Mouse (Mus musculus): ENCODE results near the gene Traf2.
"Not testable (repeated sequence)": the region's sequence is repeated elsewhere in the genome, so short reads cannot be mapped to it uniquely, and the experiment has no call there.

The Traf2 gene

GRCm38 (mm10) chr2:25557221-25557963 is 10.7 kb upstream of the Traf2 start, which contains the start of gene Edf1:
Edf1 (plus strand) TSS chr2:25557847.
- Histone ChIP-seq H3K4me1 (replicated peaks; ENCODE audit: low read depth, low read length) (peaks cover 30% of the 10 kb centered on the region), H3K36me3 (ENCODE audit: insufficient read depth, low read length) (peaks cover 36% of the 10 kb centered on the region), H3K4me3 (replicated peaks; ENCODE audit: low read length) (peak within 1 kb of the TSS; percentile 97), H3K27me3 (ENCODE audit: insufficient read depth, low read length) (no peaks in the 10 kb centered on the region), H3K9me3 (ENCODE audit: low read length) (no peaks in the 10 kb centered on the region)
- TF ChIP-seq NANOG (IDR thresholded peaks at IDR 0.05; ENCODE audit: borderline replicate concordance, low read length) (no peak), CTCF (conservative IDR thresholded peaks at IDR 0.05; ENCODE audit: low read length) (no peak), POU5F1 (IDR thresholded peaks at IDR 0.05; ENCODE audit: borderline replicate concordance, low read length) (no peak)

DNA sequence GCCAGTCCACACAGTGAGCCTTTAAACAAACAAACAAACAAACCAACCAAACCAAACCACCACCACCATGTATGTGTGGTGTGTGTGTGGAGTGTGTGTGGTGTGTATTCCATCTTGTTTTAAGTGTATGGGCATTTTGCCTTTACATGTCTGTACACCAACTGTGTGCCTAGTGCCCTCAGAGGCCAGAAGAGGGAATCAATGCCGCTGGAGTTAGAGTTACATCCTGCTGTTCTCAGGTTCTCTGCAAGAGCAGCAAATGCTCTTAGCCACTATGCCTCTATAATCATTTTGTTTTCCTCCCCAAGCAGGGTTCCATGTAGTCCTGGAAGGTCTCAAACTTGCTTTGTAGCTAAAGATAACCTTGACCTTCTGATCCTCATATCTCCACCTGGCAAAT is 9.6 kb upstream of the Traf2 start:
- peaks cover 26% of the 10 kb centered on the region for H3K4me1 ChIP-seq (replicated peaks; ENCODE audit: low read depth, low read length)
- no peaks in the 10 kb centered on the region for H3K9me3 ChIP-seq (ENCODE audit: low read length)
- peaks cover 25% of the 10 kb centered on the region for H3K36me3 ChIP-seq (ENCODE audit: insufficient read depth, low read length)
- no peaks in the 10 kb centered on the region for H3K27me3 ChIP-seq (ENCODE audit: insufficient read depth, low read length)
- peak overlapping the region; percentile 17; the same call in 1 of the 2 replicates for H3K4me3 ChIP-seq (replicated peaks; ENCODE audit: low read length)
- TF ChIP-seq NANOG (IDR thresholded peaks at IDR 0.05; ENCODE audit: borderline replicate concordance, low read length) (no peak), CTCF (conservative IDR thresholded peaks at IDR 0.05; ENCODE audit: low read length) (no peak), POU5F1 (IDR thresholded peaks at IDR 0.05; ENCODE audit: borderline replicate concordance, low read length) (no peak)

- not testable (repeated sequence) for H3K4me3 ChIP-seq (replicated peaks; ENCODE audit: low read length); H3K9me3 ChIP-seq (ENCODE audit: low read length); H3K27me3 ChIP-seq (ENCODE audit: insufficient read depth, low read length)
- Histone ChIP-seq H3K36me3 (ENCODE audit: insufficient read depth, low read length) (peaks cover 17% of the 10 kb centered on the region), H3K4me1 (replicated peaks; ENCODE audit: low read depth, low read length) (peaks cover 26% of the 10 kb centered on the region)
- peak; percentile 34 for TF ChIP-seq CTCF (conservative IDR thresholded peaks at IDR 0.05; ENCODE audit: low read length)
Measured at GRCm38 (mm10) chr2:25555479-25555878, 8.7 kb upstream of the Traf2 start.

DNA sequence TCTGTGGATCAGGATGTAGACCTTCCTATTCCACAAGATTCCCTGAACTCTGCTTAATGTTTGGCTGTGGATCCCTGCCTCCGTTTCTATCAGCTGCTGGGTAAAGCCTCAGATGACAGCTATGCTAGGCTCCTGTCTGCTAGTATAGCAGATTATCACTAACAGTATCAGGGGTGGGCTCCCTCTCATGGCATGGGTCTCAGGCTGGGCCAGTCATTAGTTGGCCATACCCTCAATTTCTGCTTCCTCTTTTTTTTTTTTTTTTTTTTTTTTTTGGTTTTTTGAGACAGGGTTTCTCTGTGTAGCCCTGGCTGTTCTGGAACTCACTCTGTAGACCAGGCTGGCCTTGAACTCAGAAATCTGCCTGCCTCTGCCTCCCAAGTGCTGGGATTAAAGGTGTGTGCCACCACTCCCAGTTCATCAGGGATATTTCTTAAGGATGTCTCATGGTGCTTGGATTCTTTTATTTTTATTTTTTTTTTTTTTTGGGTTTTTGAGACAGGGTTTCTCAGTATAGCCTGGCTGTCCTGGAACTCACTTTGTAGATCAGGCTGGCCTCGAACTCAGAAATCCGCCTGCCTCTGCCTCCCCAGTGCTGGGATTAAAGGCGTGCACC is 6.5 kb upstream of the Traf2 start:
- peaks cover 20% of the 10 kb centered on the region for H3K4me1 ChIP-seq (replicated peaks; ENCODE audit: low read depth, low read length)
- not testable (repeated sequence) for H3K4me3 ChIP-seq (replicated peaks; ENCODE audit: low read length); H3K36me3 ChIP-seq (ENCODE audit: insufficient read depth, low read length); H3K9me3 ChIP-seq (ENCODE audit: low read length); H3K27me3 ChIP-seq (ENCODE audit: insufficient read depth, low read length)

GRCm38 (mm10) chr2:25551186-25551585 is 4.4 kb upstream of the Traf2 start:
- TF ChIP-seq CTCF (conservative IDR thresholded peaks at IDR 0.05; ENCODE audit: low read length) (peak; percentile 54), NANOG (IDR thresholded peaks at IDR 0.05; ENCODE audit: borderline replicate concordance, low read length) (no peak)
- Histone ChIP-seq H3K4me1 (replicated peaks; ENCODE audit: low read depth, low read length) (peaks cover 16% of the 10 kb centered on the region), H3K36me3 (ENCODE audit: insufficient read depth, low read length) (no peaks in the 10 kb centered on the region), H3K9me3 (ENCODE audit: low read length) (no peaks in the 10 kb centered on the region), H3K4me3 (replicated peaks; ENCODE audit: low read length) (no peak overlapping the region), H3K27me3 (ENCODE audit: insufficient read depth, low read length) (no peaks in the 10 kb centered on the region)

- Histone ChIP-seq H3K4me1 (replicated peaks; ENCODE audit: low read depth, low read length) (peaks cover 28% of the 10 kb centered on the region), H3K9me3 (ENCODE audit: low read length) (no peaks in the 10 kb centered on the region), H3K4me3 (replicated peaks; ENCODE audit: low read length) (no peak overlapping the region), H3K27me3 (ENCODE audit: insufficient read depth, low read length) (no peaks in the 10 kb centered on the region), H3K36me3 (ENCODE audit: insufficient read depth, low read length) (peaks cover 9% of the 10 kb centered on the region)
- TF ChIP-seq CTCF (conservative IDR thresholded peaks at IDR 0.05; ENCODE audit: low read length) (no peak), POU5F1 (IDR thresholded peaks at IDR 0.05; ENCODE audit: borderline replicate concordance, low read length) (no peak), NANOG (IDR thresholded peaks at IDR 0.05; ENCODE audit: borderline replicate concordance, low read length) (no peak)
Measured at GRCm38 (mm10) chr2:25549021-25549991, 2.6 kb upstream of the Traf2 start.

GRCm38 (mm10) chr2:25545996-25546810 is 537 bp downstream of the Traf2 start:
- no peaks in the 10 kb centered on the region for H3K27me3 ChIP-seq (ENCODE audit: insufficient read depth, low read length)
- peak overlapping the region; percentile 86 for H3K4me3 ChIP-seq (replicated peaks; ENCODE audit: low read length)
- no peaks in the 10 kb centered on the region for H3K9me3 ChIP-seq (ENCODE audit: low read length)
- peaks cover 40% of the 10 kb centered on the region for H3K4me1 ChIP-seq (replicated peaks; ENCODE audit: low read depth, low read length)
- TF ChIP-seq NANOG (IDR thresholded peaks at IDR 0.05; ENCODE audit: borderline replicate concordance, low read length) (no peak), CTCF (conservative IDR thresholded peaks at IDR 0.05; ENCODE audit: low read length) (no peak), POU5F1 (IDR thresholded peaks at IDR 0.05; ENCODE audit: borderline replicate concordance, low read length) (no peak)
- H3K36me3 ChIP-seq (ENCODE audit: insufficient read depth, low read length) = peaks cover 9% of the 10 kb centered on the region
